ENCODE assay signal across 15 mouse cellular contexts in genomic region chr1:39740948-39741347, GRCm38 (mm10). TPM values are rescaled to one million over a fixed set of nuclear protein-coding genes. Genes with fewer than 3 reads are reported as not detected.
DNase-seq lines count a peak whose midpoint lies in the region; ATAC-seq lines count a peak whose summit lies in the region.
"Had no signal": no experiment of that assay in that cellular context is flagged by ENCODE, and none has a peak within 500 bp of the region (broad histone marks: within the 10 kb centered on the region; RNA-seq: fewer than 3 reads in every experiment).

No protein-coding gene starts in this region.

- DNase-seq in embryonic facial prominence, embryonic 14.5 days (ENCODE audit: low spot score), result peak; percentile 72
- DNase-seq in spleen, postnatal 36 days (ENCODE audit: low spot score in 2 of 2), result no peak
- DNase-seq: cerebellum, adult 8-10 months; heart, postnatal 36 days; kidney, adult 18-20 months; right cerebral cortex, postnatal 14 days; thymus, postnatal 14 days had no signal

- H3K4me3 ChIP-seq in hindbrain, embryonic 13.5 days, result no peak overlapping the region
- no peak overlapping the region for H3K4me3 ChIP-seq in hindbrain, embryonic 12.5 days
- no peak overlapping the region for H3K4me3 ChIP-seq in midbrain, embryonic 15.5 days
- H3K4me3 ChIP-seq in midbrain, embryonic 13.5 days (replicated peaks), result no peak overlapping the region
- H3K4me3 ChIP-seq in embryonic facial prominence, embryonic 14.5 days (ENCODE audit: low read depth, low read length), result no peak overlapping the region
- no peak overlapping the region for H3K4me3 ChIP-seq in limb, embryonic 13.5 days
- H3K4me3 ChIP-seq: liver, embryonic 15.5 days; midbrain, embryonic 12.5 days had no signal

- peak overlapping the region; percentile 35 for H3K9ac ChIP-seq in hindbrain, embryonic 13.5 days
- no peak overlapping the region for H3K9ac ChIP-seq in hindbrain, embryonic 12.5 days
- H3K9ac ChIP-seq in midbrain, embryonic 15.5 days, result no peak overlapping the region
- H3K9ac ChIP-seq in midbrain, embryonic 13.5 days (replicated peaks), result no peak overlapping the region
- no peak overlapping the region for H3K9ac ChIP-seq in embryonic facial prominence, embryonic 14.5 days (ENCODE audit: low read depth, low read length)
- no peak overlapping the region for H3K9ac ChIP-seq in limb, embryonic 13.5 days
- H3K9ac ChIP-seq: liver, embryonic 15.5 days; midbrain, embryonic 12.5 days had no signal

- WGBS in hindbrain, embryonic 13.5 days, result 37% methylated on average over 7 of the region's 7 CpGs
- 32% methylated on average over 7 of the region's 7 CpGs for WGBS in hindbrain, embryonic 12.5 days
- 32% methylated on average over 7 of the region's 7 CpGs for WGBS in midbrain, embryonic 15.5 days
- WGBS in midbrain, embryonic 13.5 days, result 38% methylated on average over 7 of the region's 7 CpGs
- WGBS in embryonic facial prominence, embryonic 14.5 days, result 34% methylated on average over 7 of the region's 7 CpGs
- 33% methylated on average over 7 of the region's 7 CpGs for WGBS in limb, embryonic 13.5 days

- H3K27me3 ChIP-seq in hindbrain, embryonic 13.5 days, result no peaks in the 10 kb centered on the region
- H3K27me3 ChIP-seq in hindbrain, embryonic 12.5 days, result no peaks in the 10 kb centered on the region
- no peaks in the 10 kb centered on the region for H3K27me3 ChIP-seq in midbrain, embryonic 15.5 days (replicated peaks)
- H3K27me3 ChIP-seq in midbrain, embryonic 13.5 days, result no peaks in the 10 kb centered on the region
- no peaks in the 10 kb centered on the region for H3K27me3 ChIP-seq in embryonic facial prominence, embryonic 14.5 days (replicated peaks; ENCODE audit: control insufficient read depth, insufficient read depth, low read length)
- no peaks in the 10 kb centered on the region for H3K27me3 ChIP-seq in limb, embryonic 13.5 days
- H3K27me3 ChIP-seq: liver, embryonic 15.5 days; midbrain, embryonic 12.5 days had no signal

- H3K4me2 ChIP-seq in hindbrain, embryonic 13.5 days, result no peak overlapping the region
- no peak overlapping the region for H3K4me2 ChIP-seq in hindbrain, embryonic 12.5 days (replicated peaks)
- no peak overlapping the region for H3K4me2 ChIP-seq in midbrain, embryonic 15.5 days
- no peak overlapping the region for H3K4me2 ChIP-seq in midbrain, embryonic 13.5 days (replicated peaks)
- no peak overlapping the region for H3K4me2 ChIP-seq in embryonic facial prominence, embryonic 14.5 days (ENCODE audit: low read depth, low read length)
- no peak overlapping the region for H3K4me2 ChIP-seq in limb, embryonic 13.5 days (replicated peaks)
- H3K4me2 ChIP-seq: liver, embryonic 15.5 days; midbrain, embryonic 12.5 days had no signal

- no peaks in the 10 kb centered on the region for H3K9me3 ChIP-seq in hindbrain, embryonic 13.5 days
- no peaks in the 10 kb centered on the region for H3K9me3 ChIP-seq in hindbrain, embryonic 12.5 days (replicated peaks)
- no peaks in the 10 kb centered on the region for H3K9me3 ChIP-seq in midbrain, embryonic 15.5 days
- H3K9me3 ChIP-seq in midbrain, embryonic 13.5 days, result no peaks in the 10 kb centered on the region
- H3K9me3 ChIP-seq in embryonic facial prominence, embryonic 14.5 days (ENCODE audit: control insufficient read depth, low read length), result no peaks in the 10 kb centered on the region
- no peaks in the 10 kb centered on the region for H3K9me3 ChIP-seq in limb, embryonic 13.5 days
- H3K9me3 ChIP-seq: liver, embryonic 15.5 days; midbrain, embryonic 12.5 days had no signal

- peaks cover 24% of the 10 kb centered on the region for H3K4me1 ChIP-seq in hindbrain, embryonic 13.5 days (replicated peaks)
- H3K4me1 ChIP-seq in hindbrain, embryonic 12.5 days, result peaks cover 20% of the 10 kb centered on the region
- peaks cover 8% of the 10 kb centered on the region; the same call in 1 of the 2 replicates for H3K4me1 ChIP-seq in midbrain, embryonic 15.5 days
- H3K4me1 ChIP-seq in midbrain, embryonic 13.5 days (replicated peaks), result peaks cover 11% of the 10 kb centered on the region; the same call in 1 of the 2 replicates
- peaks cover 11% of the 10 kb centered on the region; the same call in 1 of the 2 replicates for H3K4me1 ChIP-seq in embryonic facial prominence, embryonic 14.5 days (ENCODE audit: control insufficient read depth, insufficient read depth, low read length)
- H3K4me1 ChIP-seq in limb, embryonic 13.5 days, result peaks cover 24% of the 10 kb centered on the region

- ATAC-seq in hindbrain, embryonic 13.5 days (ENCODE audit: low FRiP score), result no peak
- no peak for ATAC-seq in hindbrain, embryonic 12.5 days (ENCODE audit: low FRiP score)
- 0 out of 2 replicates have a peak, but pooled peaks have one; percentile 33 for ATAC-seq in midbrain, embryonic 15.5 days (replicated peaks)
- no peak for ATAC-seq in midbrain, embryonic 13.5 days
- ATAC-seq in embryonic facial prominence, embryonic 14.5 days (ENCODE audit: low read depth), result no peak
- ATAC-seq in limb, embryonic 13.5 days (ENCODE audit: low FRiP score, low read depth), result peak; percentile 63; the same call in 1 of the 2 replicates

- peak overlapping the region; percentile 40; the same call in 1 of the 2 replicates for H3K27ac ChIP-seq in hindbrain, embryonic 13.5 days
- no peak overlapping the region for H3K27ac ChIP-seq in hindbrain, embryonic 12.5 days
- H3K27ac ChIP-seq in midbrain, embryonic 15.5 days, result no peak overlapping the region
- H3K27ac ChIP-seq in midbrain, embryonic 13.5 days, result no peak overlapping the region
- no peak overlapping the region for H3K27ac ChIP-seq in embryonic facial prominence, embryonic 14.5 days (replicated peaks; ENCODE audit: low read depth, low read length)
- H3K27ac ChIP-seq in limb, embryonic 13.5 days, result no peak overlapping the region
- H3K27ac ChIP-seq: liver, embryonic 15.5 days; midbrain, embryonic 12.5 days had no signal

- no peaks in the 10 kb centered on the region for H3K36me3 ChIP-seq in hindbrain, embryonic 13.5 days
- no peaks in the 10 kb centered on the region for H3K36me3 ChIP-seq in hindbrain, embryonic 12.5 days
- no peaks in the 10 kb centered on the region for H3K36me3 ChIP-seq in midbrain, embryonic 15.5 days (replicated peaks)
- no peaks in the 10 kb centered on the region for H3K36me3 ChIP-seq in midbrain, embryonic 13.5 days
- no peaks in the 10 kb centered on the region for H3K36me3 ChIP-seq in embryonic facial prominence, embryonic 14.5 days (ENCODE audit: control insufficient read depth, insufficient read depth, low read length)
- H3K36me3 ChIP-seq in limb, embryonic 13.5 days, result no peaks in the 10 kb centered on the region
- H3K36me3 ChIP-seq: liver, embryonic 15.5 days; midbrain, embryonic 12.5 days had no signal

RNA-seq across cellular contexts. Expression of gene Rfx8, which starts 20.2 kb away (rescaled TPM):
- polyA plus RNA-seq in hindbrain, embryonic 13.5 days (2015; fragmentation: Nextera tagmentation; extraction: Ambion mirVana), result 0.26 and 0.49 TPM in 2 replicates
- 0.63 and 0.93 TPM in 2 replicates for polyA plus RNA-seq in hindbrain, embryonic 12.5 days (2016; fragmentation: Nextera tagmentation; extraction: Ambion mirVana)
- 0.31 and 0.32 TPM in 2 replicates for polyA plus RNA-seq in midbrain, embryonic 15.5 days (2015; fragmentation: Nextera tagmentation; extraction: Ambion mirVana)
- polyA plus RNA-seq in midbrain, embryonic 13.5 days (2015; fragmentation: Nextera tagmentation; extraction: Ambion mirVana), result 0.13 and 0.28 TPM in 2 replicates
- 2.0 and 2.3 TPM in 2 replicates for polyA plus RNA-seq in embryonic facial prominence, embryonic 14.5 days (2014; fragmentation: Nextera tagmentation; extraction: Ambion mirVana)
- 1.2 and 1.4 TPM in 2 replicates for polyA plus RNA-seq in limb, embryonic 13.5 days (2015; fragmentation: Nextera tagmentation; extraction: Ambion mirVana)
- polyA plus RNA-seq: large intestine, adult 2 months had no signal

Comparison
In these comparisons a context has a peak if more than half of its experiments do, and no peak if none do; other contexts are left out.
1. ATAC-seq: peak in midbrain, embryonic 15.5 days (single experiment) and limb, embryonic 13.5 days (single experiment); none in hindbrain, embryonic 13.5 days (single experiment), hindbrain, embryonic 12.5 days (single experiment), midbrain, embryonic 13.5 days (single experiment) and embryonic facial prominence, embryonic 14.5 days (single experiment).